Mouse (Mus musculus) lung, postnatal 4 days (tissue): Measurements from ENCODE around the gene Usp46.

Experiments
- DNase-seq, 2 experiments: peaks; one replicate each; pipeline ENCODE4 v3.0.0; 2021

Gene Usp46

DNA sequence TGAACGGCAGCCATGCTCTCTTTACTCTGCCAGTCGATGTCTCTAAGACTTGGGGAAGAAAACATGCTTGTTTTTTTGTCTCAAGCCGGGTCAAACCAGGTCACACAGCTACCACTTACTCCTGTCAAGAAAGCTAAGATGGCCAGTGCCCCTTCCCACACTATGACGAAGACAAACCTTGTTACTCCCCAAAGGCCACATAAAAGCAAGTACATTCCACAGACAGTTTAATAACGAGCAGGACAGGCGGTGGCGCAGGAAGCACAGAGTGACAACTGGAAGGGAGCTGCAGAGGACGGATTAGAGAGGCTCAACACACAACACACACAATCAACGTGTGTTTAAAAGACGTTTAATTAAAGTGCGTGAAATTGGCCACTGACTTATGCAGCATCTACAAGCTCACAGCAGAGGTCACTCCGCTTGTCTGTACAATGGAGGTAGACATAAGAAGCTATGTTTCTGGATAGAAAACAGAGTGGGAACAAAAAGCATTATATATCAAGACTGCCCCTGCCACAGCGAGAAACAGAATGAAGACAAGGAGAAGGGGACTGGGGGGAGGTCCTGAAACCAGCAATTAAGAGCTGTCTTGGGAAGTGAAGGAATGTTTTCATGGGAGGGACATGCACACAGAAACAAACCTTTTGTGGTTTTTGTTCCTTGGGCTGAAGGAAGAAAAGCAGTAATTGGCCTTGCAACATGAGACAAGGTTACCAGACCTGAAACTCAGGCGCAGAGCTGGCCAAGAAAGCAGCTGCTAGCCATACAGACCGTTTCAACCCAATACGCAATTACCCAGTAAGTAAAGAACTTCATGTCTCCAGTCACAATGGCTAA is 117.2 kb downstream of the Usp46 start:
- DNase-seq = no peak
